Mouse (Mus musculus) heart, postnatal 0 days (tissue): Measurements from ENCODE around the gene Slc6a1. TPM values are rescaled to one million over a fixed set of nuclear protein-coding genes. Genes with fewer than 3 reads are reported as not detected.
"Not testable (repeated sequence)": the region's sequence is repeated elsewhere in the genome, so short reads cannot be mapped to it uniquely, and the experiment has no call there.

Source experiments
- ATAC-seq: fragments of 200-750 bp; cut with Nextera tagmentation; 2 replicates; pipeline ENCODE4 v1.8.0; 2017; ENCODE audit warnings: low read depth, moderate number of reproducible peaks, moderate library complexity; ENCODE audit not compliant: insufficient read depth
- DNase-seq: peaks from one replicate; pipeline ENCODE4 v3.0.0-alpha.2; 2016; ENCODE audit warnings: low spot score
- H3K27ac ChIP-seq: fragments of 300-500 bp; sonication (generic); 2 replicates; pipeline ENCODE4 v1.5.1; 2014; ENCODE audit warnings: low read depth, mild to moderate bottlenecking
- H3K27me3 ChIP-seq: fragments of 300-500 bp; sonication (generic); 2 replicates; pipeline ENCODE4 v1.6.1; 2014; ENCODE audit warnings: low read length, mixed read lengths; ENCODE audit not compliant: control insufficient read depth, insufficient read depth
- H3K36me3 ChIP-seq: fragments of 300-500 bp; sonication (generic); replicated peaks from 2 replicates; pipeline ENCODE4 v1.6.1; 2014; ENCODE audit warnings: low read length, mixed read lengths; ENCODE audit not compliant: control insufficient read depth, insufficient read depth
- H3K4me1 ChIP-seq: fragments of 300-500 bp; sonication (generic); 2 replicates; pipeline ENCODE4 v1.6.1; 2014; ENCODE audit warnings: antibody characterized with exemption; ENCODE audit not compliant: control insufficient read depth, insufficient read depth
- H3K4me2 ChIP-seq: fragments of 300-500 bp; sonication (generic); 2 replicates; pipeline ENCODE4 v1.6.1; 2014; ENCODE audit warnings: low read depth, mild to moderate bottlenecking, low read length, moderate library complexity
- H3K4me3 ChIP-seq: fragments of 300-500 bp; sonication (generic); 2 replicates; pipeline ENCODE4 v1.5.1; 2014; ENCODE audit warnings: low read depth, low read length
- H3K9ac ChIP-seq: fragments of 300-500 bp; sonication (generic); replicated peaks from 2 replicates; pipeline ENCODE4 v1.6.1; 2014; ENCODE audit warnings: low read depth, low read length, mixed read lengths
- H3K9me3 ChIP-seq: fragments of 300-500 bp; sonication (generic); replicated peaks from 2 replicates; pipeline ENCODE4 v1.6.1; 2016; ENCODE audit warnings: low read length; ENCODE audit not compliant: control insufficient read depth
- CTCF ChIP-seq: IDR thresholded peaks from 2 replicates; pipeline ENCODE4 v1.5.1; 2016; ENCODE audit warnings: antibody characterized with exemption, control low read depth, low read depth
- EP300 ChIP-seq: IDR thresholded peaks from 2 replicates; pipeline ENCODE4 v1.6.1; 2016; ENCODE audit warnings: antibody characterized with exemption, low read depth
- WGBS: fragments of 180-500 bp; shearing (Covaris S2); extraction: QIAGEN DNeasy Blood & Tissue Kit; methylation state at CpG from one replicate; pipeline ENCODE4 v1.1.7; 2014; 5-methylcytosine and 5-hydroxymethylcytosine counted together
- polyA plus RNA-seq: library from polyadenylated mRNA; unstranded; fragments of >200 nt; fragmentation: Nextera tagmentation; extraction: Ambion mirVana; gene quantifications from 2 replicates; pipeline ENCODE4 v1.2.1, GENCODE M21; 2015
- total RNA-seq: library from RNA; depleted of rRNA; stranded (reverse); fragments of >200 nt; gene quantifications from 2 replicates; pipeline ENCODE4 v1.2.3, GENCODE M21; 2014; ENCODE audit warnings: low replicate concordance

Slc6a1 gene
- total and polyA plus RNA-seq, 2 experiments from 2014 or later, result 0.34 TPM; not detected in 1

GRCm38 (mm10) chr6:114324808-114325207 lies 42.4 kb downstream of the Slc6a1 start:
- DNase-seq (no peak), ATAC-seq (no peak)
- 87% methylated on average over 5 of the region's 5 CpGs for WGBS
- no peak overlapping the region for H3K27ac ChIP-seq
- no peak overlapping the region for H3K4me3 ChIP-seq
- H3K36me3 ChIP-seq, result no peaks in the 10 kb centered on the region
- 0 out of 2 replicates have a peak, but pooled peaks cover 7% of the 10 kb centered on the region for H3K9me3 ChIP-seq
- TF ChIP-seq CTCF (no peak), EP300 (no peak)
- H3K9ac ChIP-seq, result no peak overlapping the region
- no peaks in the 10 kb centered on the region for H3K4me1 ChIP-seq
- H3K27me3 ChIP-seq, result no peaks in the 10 kb centered on the region
- no peak overlapping the region for H3K4me2 ChIP-seq

GRCm38 (mm10) chr6:114329597-114330470 lies 47.4 kb downstream of the Slc6a1 start:
- no peaks in the 10 kb centered on the region for H3K9me3 ChIP-seq
- TF ChIP-seq CTCF (no peak), EP300 (no peak)
- H3K9ac ChIP-seq, result no peak overlapping the region
- WGBS, result 44% methylated on average over 8 of the region's 8 CpGs
- DNase-seq (no peak), ATAC-seq (no peak)
- no peak overlapping the region for H3K4me2 ChIP-seq
- H3K36me3 ChIP-seq, result no peaks in the 10 kb centered on the region
- no peak overlapping the region for H3K27ac ChIP-seq
- H3K4me3 ChIP-seq, result no peak overlapping the region
- no peaks in the 10 kb centered on the region; the same call in 1 of the 2 replicates for H3K4me1 ChIP-seq
- no peaks in the 10 kb centered on the region for H3K27me3 ChIP-seq

GRCm38 (mm10) chr6:114331926-114332325 lies 49.5 kb downstream of the Slc6a1 start:
- DNase-seq (no peak), ATAC-seq (no peak)
- Histone ChIP-seq H3K27me3 (no peaks in the 10 kb centered on the region), H3K9ac (no peak overlapping the region), H3K4me1 (no peaks in the 10 kb centered on the region; the same call in 1 of the 2 replicates), H3K4me2 (no peak overlapping the region), H3K36me3 (no peaks in the 10 kb centered on the region), H3K9me3 (no peaks in the 10 kb centered on the region), H3K27ac (no peak overlapping the region), H3K4me3 (no peak overlapping the region)
- TF ChIP-seq CTCF, result no peak
- TF ChIP-seq EP300, result no peak
- WGBS, result 82% methylated on average over 7 of the region's 7 CpGs

- DNase-seq, result no peak
- no peak for ATAC-seq
- no peaks in the 10 kb centered on the region for H3K36me3 ChIP-seq
- no peak overlapping the region for H3K27ac ChIP-seq
- no peak overlapping the region for H3K4me2 ChIP-seq
- TF ChIP-seq CTCF, result no peak
- no peak for TF ChIP-seq EP300
- 65% methylated on average over 11 of the region's 11 CpGs for WGBS
- no peak overlapping the region for H3K4me3 ChIP-seq
- peaks cover 5% of the 10 kb centered on the region; the same call in 1 of the 2 replicates for H3K27me3 ChIP-seq
- H3K4me1 ChIP-seq, result no peaks in the 10 kb centered on the region
- H3K9ac ChIP-seq, result no peak overlapping the region
- no peaks in the 10 kb centered on the region for H3K9me3 ChIP-seq
Measured at GRCm38 (mm10) chr6:114336128-114336943, 53.9 kb downstream of the Slc6a1 start.

GRCm38 (mm10) chr6:114336944-114337215 lies 54.4 kb downstream of the Slc6a1 start:
- Histone ChIP-seq H3K27me3 (peaks cover 5% of the 10 kb centered on the region; the same call in 1 of the 2 replicates), H3K4me2 (no peak overlapping the region), H3K4me1 (no peaks in the 10 kb centered on the region), H3K9ac (no peak overlapping the region), H3K36me3 (no peaks in the 10 kb centered on the region), H3K4me3 (no peak overlapping the region), H3K27ac (no peak overlapping the region), H3K9me3 (no peaks in the 10 kb centered on the region)
- TF ChIP-seq EP300, result no peak
- no peak for TF ChIP-seq CTCF
- WGBS, result 71% methylated on average over 1 of the region's 1 CpGs
- DNase-seq (no peak), ATAC-seq (no peak)

- ATAC-seq, DNase-seq: not testable (repeated sequence)
Measured at GRCm38 (mm10) chr6:114341381-114341780, 58.9 kb downstream of the Slc6a1 start.

More at GRCm38 (mm10) chr6:114341381-114341780, 58.9 kb downstream of the Slc6a1 start:
- H3K9me3 ChIP-seq, H3K4me2 ChIP-seq, H3K4me1 ChIP-seq, H3K9ac ChIP-seq, H3K4me3 ChIP-seq, H3K36me3 ChIP-seq, H3K27ac ChIP-seq, H3K27me3 ChIP-seq: not testable (repeated sequence)
